Comparison of ENCODE assay signal across 12 mouse cellular contexts in the genomic region with DNA sequence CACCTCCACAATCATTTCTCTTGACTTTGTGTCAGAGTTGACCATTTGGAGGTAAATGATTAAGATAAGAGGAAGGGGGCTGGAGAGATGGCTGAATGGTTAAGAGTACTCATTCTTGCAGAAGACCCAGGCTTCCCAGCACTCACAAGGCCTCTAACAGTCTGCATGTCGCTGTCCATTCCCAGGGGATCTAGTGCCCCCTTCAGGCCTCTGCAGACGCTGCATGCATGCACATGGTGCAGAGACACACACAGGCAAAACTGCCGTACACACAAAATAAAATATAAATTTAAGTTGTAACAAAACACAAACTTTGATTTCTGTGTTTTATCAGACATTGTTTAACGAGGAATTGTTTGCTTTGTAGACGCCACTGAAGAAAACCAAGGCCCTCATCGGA. TPM values are rescaled to one million over a fixed set of nuclear protein-coding genes. Genes with fewer than 3 reads are reported as not detected.
DNase-seq lines count a peak whose midpoint lies in the region; ATAC-seq and TF ChIP-seq lines count a peak whose summit lies in the region.
"Had no signal": no experiment of that assay in that cellular context is flagged by ENCODE, and none has a peak within 500 bp of the region (broad histone marks: within the 10 kb centered on the region; RNA-seq: fewer than 3 reads in every experiment).

No protein-coding gene starts in this region.

- no peaks in the 10 kb centered on the region for H3K27me3 ChIP-seq in kidney, postnatal 0 days (ENCODE audit: insufficient read depth, low read length)
- H3K27me3 ChIP-seq: forebrain, embryonic 13.5 days had no signal

- TF ChIP-seq CTCF in kidney, postnatal 0 days (IDR thresholded peaks at IDR 0.05; ENCODE audit: low read depth), result peak; percentile 37
- peak; percentile 50 for TF ChIP-seq CTCF in bone marrow, adult 2 months (IDR thresholded peaks at IDR 0.05; ENCODE audit: control insufficient read depth, insufficient read depth, low read length)

- DNase-seq in kidney, postnatal 0 days (ENCODE audit: low spot score), result no peak
- DNase-seq in kidney, postnatal 14 days, result no peak
- DNase-seq in thymus, postnatal 4 days, result peak; percentile 40
- DNase-seq in thymus, postnatal 14 days, result no peak
- DNase-seq in cerebellum, adult 9-10 months, result no peak
- DNase-seq: cerebellum, adult 11 months; heart, adult 11 months had no signal

- peaks cover 5% of the 10 kb centered on the region for H3K4me1 ChIP-seq in kidney, postnatal 0 days (replicated peaks; ENCODE audit: insufficient read depth, low read length)
- H3K4me1 ChIP-seq in bone marrow, adult 2 months (ENCODE audit: control insufficient read depth, insufficient read depth, low read length), result peaks cover 13% of the 10 kb centered on the region

- no peak for ATAC-seq in kidney, postnatal 0 days (replicated peaks; ENCODE audit: low FRiP score, low read depth)
- ATAC-seq in megakaryocyte progenitor cell, adult 5-6 weeks (replicated peaks; ENCODE audit: poor library complexity), result no peak
- ATAC-seq: forebrain, embryonic 13.5 days had no signal

- WGBS in kidney, postnatal 0 days, result 95% methylated on average over 6 of the region's 6 CpGs
- 88% methylated on average over 6 of the region's 6 CpGs for WGBS in bone marrow, adult 2 months

- no peak overlapping the region for H3K4me3 ChIP-seq in kidney, postnatal 0 days (replicated peaks; ENCODE audit: low read depth, low read length)
- no peak overlapping the region for H3K4me3 ChIP-seq in bone marrow, adult 2 months (replicated peaks; ENCODE audit: control insufficient read depth, low read depth, low read length)
- H3K4me3 ChIP-seq: forebrain, embryonic 13.5 days; hindbrain, embryonic 10.5 days had no signal

- H3K9ac ChIP-seq in kidney, postnatal 0 days (ENCODE audit: low read depth, low read length), result no peak overlapping the region
- H3K9ac ChIP-seq: forebrain, embryonic 13.5 days had no signal

- no peak overlapping the region for H3K4me2 ChIP-seq in kidney, postnatal 0 days (ENCODE audit: low read length)
- H3K4me2 ChIP-seq: forebrain, embryonic 13.5 days had no signal

- H3K27ac ChIP-seq in kidney, postnatal 0 days, result no peak overlapping the region
- H3K27ac ChIP-seq in bone marrow, adult 2 months (ENCODE audit: control insufficient read depth, insufficient read depth, low read depth, low read length, poor library complexity), result no peak overlapping the region
- H3K27ac ChIP-seq: forebrain, embryonic 13.5 days; hindbrain, embryonic 10.5 days; macrophage had no signal

- H3K9me3 ChIP-seq in kidney, postnatal 0 days (replicated peaks; ENCODE audit: low read length), result no peaks in the 10 kb centered on the region
- H3K9me3 ChIP-seq: forebrain, embryonic 13.5 days had no signal

- peaks cover 18% of the 10 kb centered on the region for H3K36me3 ChIP-seq in kidney, postnatal 0 days (ENCODE audit: insufficient read depth, low read length)

- no peak for TF ChIP-seq POLR2A in bone marrow, adult 2 months (IDR thresholded peaks at IDR 0.05; ENCODE audit: borderline replicate concordance, control insufficient read depth, low read depth, low read length)

RNA-seq across cellular contexts. Expression of a gene that starts 5.9 kb away (rescaled TPM):
- 62.3 and 63.2 TPM in 2 replicates for polyA plus RNA-seq in kidney, postnatal 0 days (2015; fragmentation: Nextera tagmentation; extraction: Ambion mirVana)
- 18.2 and 39.2 TPM in 2 replicates for polyA plus RNA-seq in bone marrow, adult 2 months (2011; ENCODE audit: insufficient read depth, insufficient read length, low replicate concordance, missing spikeins)
- 12.1 and 12.6 TPM in 2 replicates for total RNA-seq in megakaryocyte progenitor cell, adult 5-6 weeks (2015)
- 10.6 and 12.0 TPM in 2 replicates for total RNA-seq in megakaryocyte progenitor cell, adult 5-6 weeks (2017)

RNA-seq across cellular contexts. Expression of a gene that starts 19.7 kb away (rescaled TPM):
- polyA plus RNA-seq in kidney, postnatal 0 days (2015; fragmentation: Nextera tagmentation; extraction: Ambion mirVana), result 0.52 and 0.53 TPM in 2 replicates
- polyA plus RNA-seq in bone marrow, adult 2 months (2011; ENCODE audit: insufficient read depth, insufficient read length, low replicate concordance, missing spikeins), result 0.52 TPM in 1 of 2 replicates, not detected in the other
- 0.51 and 0.59 TPM in 2 replicates for total RNA-seq in megakaryocyte progenitor cell, adult 5-6 weeks (2015)
- total RNA-seq in megakaryocyte progenitor cell, adult 5-6 weeks (2017), result 1.3 TPM in 1 of 2 replicates, not detected in the other
